Mouse (Mus musculus) erythroblast, embryonic 14.5 days (primary cell): ENCODE data around the gene Hivep3.

Experiments used
- GATA1 ChIP-seq: IDR thresholded peaks from 2 replicates; pipeline ENCODE4 v1.6.1; 2012; ENCODE audit warnings: low read length, inconsistent platforms, mixed read lengths
- TAL1 ChIP-seq: IDR thresholded peaks from 3 replicates; pipeline ENCODE4 v1.6.1; 2012; ENCODE audit warnings: low read length, inconsistent platforms, mixed read lengths

GRCm38 (mm10) chr4:120000881-120001280 lies 267.3 kb downstream of the Hivep3 start:
- TF ChIP-seq GATA1 (no peak), TAL1 (no peak)
